Mouse (Mus musculus): ENCODE data around the gene H2-DMb1. TPM values are rescaled to one million over a fixed set of nuclear protein-coding genes. Genes with fewer than 3 reads are reported as not detected.

Gene H2-DMb1
- polyA plus RNA-seq, 1 experiment from 2014 or later = 0.62 TPM

GRCm38 (mm10) chr17:34196941-34197894 is 44.3 kb downstream of the H2-DMb1 start, which contains the start of gene Psmb8:
Psmb8 (plus strand) TSS chr17:34197721.
- ATAC-seq (ENCODE audit: low read depth) = peak; percentile 30; the same call in 1 of the 2 replicates
- H3K9ac ChIP-seq = peak within 1 kb of the TSS; percentile 59; the same call in 1 of the 2 replicates
- H3K4me3 ChIP-seq (replicated peaks) = peak within 1 kb of the TSS; percentile 59
- no peaks in the 10 kb centered on the region for H3K9me3 ChIP-seq (replicated peaks)
- no peaks in the 10 kb centered on the region for H3K36me3 ChIP-seq
- H3K27me3 ChIP-seq = peaks cover 78% of the 10 kb centered on the region
- peaks cover 24% of the 10 kb centered on the region for H3K4me1 ChIP-seq (replicated peaks)
- no peak within 1 kb of the TSS for H3K27ac ChIP-seq
- WGBS (ENCODE audit: insufficient replicate concordance) = 4% methylated on average over 41 of the region's 41 CpGs
- H3K4me2 ChIP-seq = peak within 1 kb of the TSS; percentile 68
- peak; percentile 25 for DNase-seq

- Histone ChIP-seq H3K4me2 (peak overlapping the region; percentile 68), H3K9me3 (replicated peaks) (no peaks in the 10 kb centered on the region), H3K9ac (peak overlapping the region; percentile 59; the same call in 1 of the 2 replicates), H3K4me3 (replicated peaks) (peak overlapping the region; percentile 59), H3K27ac (no peak overlapping the region), H3K36me3 (no peaks in the 10 kb centered on the region), H3K4me1 (replicated peaks) (peaks cover 24% of the 10 kb centered on the region), H3K27me3 (peaks cover 70% of the 10 kb centered on the region)
- 1% methylated on average over 32 of the region's 32 CpGs for WGBS (ENCODE audit: insufficient replicate concordance)
- DNase-seq (no peak), ATAC-seq (ENCODE audit: low read depth) (no peak)
These were observed 45.1 kb downstream of the H2-DMb1 start for GRCm38 (mm10) chr17:34197904-34198520.

- 6% methylated on average over 11 of the region's 11 CpGs for WGBS (ENCODE audit: insufficient replicate concordance)
- H3K27ac ChIP-seq = no peak overlapping the region
- ATAC-seq (ENCODE audit: low read depth) = no peak
These were observed 45.6 kb downstream of the H2-DMb1 start for GRCm38 (mm10) chr17:34198521-34198912.

GRCm38 (mm10) chr17:34199050-34199619 is 46.3 kb downstream of the H2-DMb1 start:
- no peak overlapping the region for H3K27ac ChIP-seq
- H3K36me3 ChIP-seq = no peaks in the 10 kb centered on the region
- 69% methylated on average over 12 of the region's 12 CpGs for WGBS (ENCODE audit: insufficient replicate concordance)
- ATAC-seq (ENCODE audit: low read depth) (no peak), DNase-seq (no peak)
- no peak overlapping the region for H3K9ac ChIP-seq
- peaks cover 29% of the 10 kb centered on the region for H3K4me1 ChIP-seq (replicated peaks)
- peak overlapping the region; percentile 68 for H3K4me2 ChIP-seq
- H3K9me3 ChIP-seq (replicated peaks) = no peaks in the 10 kb centered on the region
- no peak overlapping the region for H3K4me3 ChIP-seq (replicated peaks)
- peaks cover 60% of the 10 kb centered on the region for H3K27me3 ChIP-seq

More at GRCm38 (mm10) chr17:34198521-34198912, 45.6 kb downstream of the H2-DMb1 start:
- Histone ChIP-seq H3K36me3 (no peaks in the 10 kb centered on the region), H3K9me3 (replicated peaks) (no peaks in the 10 kb centered on the region), H3K9ac (peak overlapping the region; percentile 59; the same call in 1 of the 2 replicates), H3K4me3 (replicated peaks) (peak overlapping the region; percentile 59), H3K4me1 (replicated peaks) (peaks cover 24% of the 10 kb centered on the region), H3K4me2 (peak overlapping the region; percentile 68), H3K27me3 (peaks cover 66% of the 10 kb centered on the region)
- DNase-seq = no peak

GRCm38 (mm10) chr17:34200047-34200446 is 47.2 kb downstream of the H2-DMb1 start:
- ATAC-seq (ENCODE audit: low read depth) = no peak
- H3K4me3 ChIP-seq (replicated peaks) = no peak overlapping the region
- peaks cover 32% of the 10 kb centered on the region for H3K4me1 ChIP-seq (replicated peaks)
- H3K27me3 ChIP-seq = peaks cover 52% of the 10 kb centered on the region
- no peak overlapping the region for H3K9ac ChIP-seq
- H3K9me3 ChIP-seq (replicated peaks) = no peaks in the 10 kb centered on the region
- no peak overlapping the region for H3K4me2 ChIP-seq
- WGBS (ENCODE audit: insufficient replicate concordance) = 81% methylated on average over 10 of the region's 10 CpGs
- no peak for DNase-seq
- H3K27ac ChIP-seq = no peak overlapping the region
- H3K36me3 ChIP-seq = no peaks in the 10 kb centered on the region

GRCm38 (mm10) chr17:34200772-34201505 is 48.1 kb downstream of the H2-DMb1 start:
- no peak for DNase-seq
- Histone ChIP-seq H3K9ac (no peak overlapping the region), H3K36me3 (no peaks in the 10 kb centered on the region), H3K4me1 (replicated peaks) (peaks cover 41% of the 10 kb centered on the region), H3K27me3 (peaks cover 43% of the 10 kb centered on the region), H3K4me3 (replicated peaks) (no peak overlapping the region), H3K9me3 (replicated peaks) (no peaks in the 10 kb centered on the region), H3K27ac (no peak overlapping the region), H3K4me2 (no peak overlapping the region)
- ATAC-seq (ENCODE audit: low read depth) = no peak
- WGBS (ENCODE audit: insufficient replicate concordance) = 78% methylated on average over 16 of the region's 16 CpGs

- H3K36me3 ChIP-seq = no peaks in the 10 kb centered on the region
- peaks cover 43% of the 10 kb centered on the region for H3K4me1 ChIP-seq (replicated peaks)
- no peak for DNase-seq
- H3K9me3 ChIP-seq (replicated peaks) = no peaks in the 10 kb centered on the region
- H3K4me3 ChIP-seq (replicated peaks) = no peak overlapping the region
- peaks cover 37% of the 10 kb centered on the region for H3K27me3 ChIP-seq
- no peak for ATAC-seq (ENCODE audit: low read depth)
- H3K4me2 ChIP-seq = no peak overlapping the region
- H3K27ac ChIP-seq = no peak overlapping the region
- no peak overlapping the region for H3K9ac ChIP-seq
- WGBS (ENCODE audit: insufficient replicate concordance) = 65% methylated on average over 7 of the region's 7 CpGs
These were observed 48.7 kb downstream of the H2-DMb1 start for GRCm38 (mm10) chr17:34201506-34202055.

- peaks cover 24% of the 10 kb centered on the region for H3K27me3 ChIP-seq
- H3K9ac ChIP-seq = no peak overlapping the region
- peaks cover 31% of the 10 kb centered on the region for H3K4me1 ChIP-seq (replicated peaks)
- DNase-seq (no peak), ATAC-seq (ENCODE audit: low read depth) (no peak)
- no peak overlapping the region for H3K4me2 ChIP-seq
- H3K4me3 ChIP-seq (replicated peaks) = no peak overlapping the region
- H3K9me3 ChIP-seq (replicated peaks) = no peaks in the 10 kb centered on the region
- 72% methylated on average over 4 of the region's 4 CpGs for WGBS (ENCODE audit: insufficient replicate concordance)
- H3K36me3 ChIP-seq = no peaks in the 10 kb centered on the region
- H3K27ac ChIP-seq = no peak overlapping the region
These were observed 50.0 kb downstream of the H2-DMb1 start for GRCm38 (mm10) chr17:34202760-34203442.

- Histone ChIP-seq H3K36me3 (no peaks in the 10 kb centered on the region), H3K9ac (peak within 1 kb of the TSS; percentile 83), H3K4me3 (replicated peaks) (peak within 1 kb of the TSS; percentile 85), H3K4me2 (peak within 1 kb of the TSS; percentile 88), H3K27ac (no peak within 1 kb of the TSS), H3K27me3 (peaks cover 18% of the 10 kb centered on the region), H3K9me3 (replicated peaks) (no peaks in the 10 kb centered on the region), H3K4me1 (replicated peaks) (peaks cover 26% of the 10 kb centered on the region)
- WGBS (ENCODE audit: insufficient replicate concordance) = 75% methylated on average over 5 of the region's 5 CpGs
- DNase-seq (no peak), ATAC-seq (ENCODE audit: low read depth) (no peak)
These were observed 50.6 kb downstream of the H2-DMb1 start, which contains the start of gene Tap2 for GRCm38 (mm10) chr17:34203444-34203843. Tap2 (plus strand) TSS chr17:34203527.
